ENCODE assay signal across 31 mouse cellular contexts in genomic region chr10:117774817-117775120, GRCm38 (mm10).
"Had no signal": no experiment of that assay in that cellular context is flagged by ENCODE, and none has a peak within 500 bp of the region (broad histone marks: within the 10 kb centered on the region; RNA-seq: fewer than 3 reads in every experiment).

No protein-coding gene starts in this region.

- H3K4me2 ChIP-seq: limb, embryonic 12.5 days; limb, embryonic 13.5 days; limb, embryonic 15.5 days; liver, embryonic 11.5 days; liver, embryonic 12.5 days; liver, embryonic 13.5 days; liver, embryonic 15.5 days; lung, embryonic 14.5 days; lung, embryonic 15.5 days; midbrain, embryonic 12.5 days; midbrain, embryonic 13.5 days; midbrain, embryonic 15.5 days; neural tube, embryonic 12.5 days had no signal

- H3K27ac ChIP-seq: limb, embryonic 10.5 days; limb, embryonic 12.5 days; limb, embryonic 13.5 days; limb, embryonic 15.5 days; liver, embryonic 12.5 days; liver, embryonic 13.5 days; liver, embryonic 14.5 days; liver, embryonic 15.5 days; lung, embryonic 15.5 days; macrophage; midbrain, embryonic 10.5 days; midbrain, embryonic 12.5 days; midbrain, embryonic 13.5 days; midbrain, embryonic 15.5 days; neural tube, embryonic 12.5 days had no signal

- H3K9me3 ChIP-seq: limb, embryonic 10.5 days; limb, embryonic 12.5 days; limb, embryonic 13.5 days; limb, embryonic 15.5 days; liver, embryonic 12.5 days; liver, embryonic 13.5 days; liver, embryonic 15.5 days; lung, embryonic 15.5 days; megakaryocyte, embryonic 14.5 days; midbrain, embryonic 10.5 days; midbrain, embryonic 12.5 days; midbrain, embryonic 13.5 days; midbrain, embryonic 15.5 days; neural tube, embryonic 12.5 days had no signal

- H3K4me3 ChIP-seq: limb, embryonic 10.5 days; limb, embryonic 12.5 days; limb, embryonic 13.5 days; limb, embryonic 15.5 days; liver, embryonic 12.5 days; liver, embryonic 13.5 days; liver, embryonic 15.5 days; lung, embryonic 15.5 days; megakaryocyte, embryonic 14.5 days; midbrain, embryonic 10.5 days; midbrain, embryonic 12.5 days; midbrain, embryonic 13.5 days; midbrain, embryonic 15.5 days; myocyte; neural tube, embryonic 12.5 days had no signal

- DNase-seq: left cerebral cortex, postnatal 4 days; liver; liver, embryonic 13.5 days; liver, postnatal 0 days; lung, adult 18-20 months; lung, adult 2 months; lung, embryonic 14.5 days; lung, postnatal 10 days; lung, postnatal 14 days; lung, postnatal 36 days; lung, postnatal 4 days; midbrain, embryonic 14.5 days had no signal

- H3K9ac ChIP-seq: limb, embryonic 12.5 days; limb, embryonic 13.5 days; limb, embryonic 15.5 days; liver, embryonic 12.5 days; liver, embryonic 13.5 days; liver, embryonic 14.5 days; liver, embryonic 15.5 days; liver, postnatal 0 days; lung, embryonic 14.5 days; lung, embryonic 15.5 days; midbrain, embryonic 12.5 days; midbrain, embryonic 13.5 days; midbrain, embryonic 15.5 days; neural tube, embryonic 12.5 days had no signal

- H3K27me3 ChIP-seq: limb, embryonic 12.5 days; limb, embryonic 13.5 days; limb, embryonic 15.5 days; liver, embryonic 12.5 days; liver, embryonic 13.5 days; liver, embryonic 15.5 days; lung, embryonic 15.5 days; megakaryocyte, embryonic 14.5 days; midbrain, embryonic 12.5 days; midbrain, embryonic 13.5 days; midbrain, embryonic 15.5 days; neural tube, embryonic 12.5 days had no signal

- H3K4me1 ChIP-seq: limb, embryonic 10.5 days; limb, embryonic 12.5 days; limb, embryonic 13.5 days; limb, embryonic 15.5 days; liver, embryonic 12.5 days; liver, embryonic 13.5 days; liver, embryonic 15.5 days; lung, embryonic 15.5 days; megakaryocyte, embryonic 14.5 days; midbrain, embryonic 10.5 days; midbrain, embryonic 12.5 days; midbrain, embryonic 13.5 days; midbrain, embryonic 15.5 days; neural tube, embryonic 12.5 days had no signal

- ATAC-seq: liver, embryonic 12.5 days; liver, postnatal 0 days; lung, postnatal 0 days; midbrain, embryonic 13.5 days; midbrain, embryonic 15.5 days; midbrain, embryonic 16.5 days had no signal
